Mouse (Mus musculus): ENCODE measurements around the gene Kifc3. TPM values are rescaled to one million over a fixed set of nuclear protein-coding genes. Genes with fewer than 3 reads are reported as not detected.

Gene Kifc3
- total RNA-seq, 4 experiments from 2014 or later = 165 to 259 (median 182) TPM

- DNase-seq = no peak
These were observed 70.6 kb downstream of the Kifc3 start for GRCm38 (mm10) chr8:95131983-95132382.

DNA sequence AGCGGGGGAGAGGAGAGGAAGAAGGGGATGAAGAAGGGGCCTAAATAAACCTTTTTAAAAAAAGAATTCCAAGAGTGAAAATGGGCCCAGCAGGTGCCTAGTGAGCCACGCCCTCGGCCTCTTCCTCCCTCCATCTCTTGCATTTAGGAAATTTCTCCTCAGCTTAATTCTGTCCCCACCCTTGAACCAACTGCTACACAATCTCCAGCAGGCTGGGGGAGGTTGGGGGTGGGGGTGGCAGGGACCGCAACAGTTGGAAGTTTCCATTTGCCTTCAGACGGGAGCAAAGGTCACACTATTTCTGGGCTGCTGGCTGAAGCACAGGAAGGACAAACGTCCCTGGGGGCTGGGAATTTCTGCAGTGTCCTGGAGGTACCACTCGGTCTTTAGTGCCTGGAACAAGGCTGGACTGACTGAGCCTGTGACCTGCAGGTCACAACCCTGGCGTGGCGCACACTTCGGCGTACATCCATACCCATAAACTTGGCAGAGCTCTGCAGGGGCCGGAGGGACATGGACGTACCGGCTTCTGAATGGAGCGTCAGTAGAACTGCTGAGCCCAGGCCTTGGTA, 71.6 kb downstream of the Kifc3 start:
- no peak for DNase-seq

GRCm38 (mm10) chr8:95128750-95129260, 73.8 kb downstream of the Kifc3 start:
- no peak for DNase-seq

- no peak for DNase-seq
These were observed 75.0 kb downstream of the Kifc3 start for GRCm38 (mm10) chr8:95127658-95128057.

GRCm38 (mm10) chr8:95126497-95126896, 76.1 kb downstream of the Kifc3 start:
- no peak for DNase-seq

GRCm38 (mm10) chr8:95123455-95123854, 79.2 kb downstream of the Kifc3 start:
- DNase-seq = no peak

- DNase-seq = no peak
These were observed 88.9 kb downstream of the Kifc3 start for GRCm38 (mm10) chr8:95113750-95114149.

DNA sequence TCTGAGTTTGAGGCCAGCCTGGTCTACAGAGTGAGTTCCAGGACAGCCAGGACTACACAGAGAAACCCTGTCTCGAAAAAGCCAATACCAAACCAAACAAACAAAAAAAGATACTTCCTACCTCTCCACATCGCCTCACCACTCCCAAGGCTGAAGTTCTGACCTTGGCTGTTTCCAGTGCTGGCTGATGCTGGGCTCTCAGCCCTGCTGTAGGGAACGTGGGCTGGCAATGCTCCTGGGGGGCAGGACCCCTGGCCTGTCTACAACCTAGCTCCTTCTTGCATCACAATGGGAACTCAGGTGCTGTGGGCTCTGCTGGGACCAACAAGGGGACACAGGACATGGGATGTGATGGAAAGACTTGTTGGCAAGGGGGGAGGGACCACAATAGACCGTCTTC, 89.5 kb downstream of the Kifc3 start:
- DNase-seq = no peak

DNA sequence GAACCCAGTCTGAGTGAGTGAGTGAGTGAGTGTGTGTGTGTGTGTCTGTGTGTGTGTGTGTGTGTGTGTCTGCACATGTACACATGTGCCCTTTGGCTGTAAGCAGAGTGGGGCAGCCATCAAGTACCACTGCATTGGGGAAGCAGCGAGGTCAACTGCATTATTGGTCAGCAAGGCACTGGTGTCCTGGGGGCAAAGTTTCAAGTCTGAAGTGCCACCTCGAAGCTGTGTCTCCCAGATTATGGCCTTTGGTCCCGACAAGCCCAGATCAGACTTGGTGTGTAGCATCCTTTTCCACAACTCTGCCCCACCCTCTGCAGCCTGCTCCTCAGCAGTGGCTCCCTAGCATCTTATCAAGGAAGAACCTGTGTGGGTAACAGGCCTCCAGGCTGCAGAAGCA, 90.0 kb downstream of the Kifc3 start:
- DNase-seq = no peak

DNA sequence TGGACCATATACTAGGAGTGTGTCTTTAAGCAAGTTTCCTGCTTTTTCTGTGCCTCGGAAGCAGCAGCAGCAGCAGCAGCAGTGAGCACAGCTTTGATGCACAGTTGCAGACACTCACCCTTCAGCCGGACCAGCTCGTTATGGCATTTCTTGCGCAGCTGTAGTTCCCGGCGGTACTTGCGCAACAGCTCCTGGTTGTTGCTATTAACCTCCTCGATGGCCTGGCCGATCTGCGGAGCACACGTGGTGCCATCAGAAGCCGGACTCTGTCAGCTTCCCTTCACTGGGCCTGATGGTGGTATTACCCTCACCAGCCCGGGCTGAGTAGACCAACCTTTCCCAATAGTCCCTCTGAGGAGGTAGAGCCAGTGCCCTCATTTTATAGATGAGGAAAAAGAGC, 95.3 kb downstream of the Kifc3 start:
- no peak for DNase-seq

DNA sequence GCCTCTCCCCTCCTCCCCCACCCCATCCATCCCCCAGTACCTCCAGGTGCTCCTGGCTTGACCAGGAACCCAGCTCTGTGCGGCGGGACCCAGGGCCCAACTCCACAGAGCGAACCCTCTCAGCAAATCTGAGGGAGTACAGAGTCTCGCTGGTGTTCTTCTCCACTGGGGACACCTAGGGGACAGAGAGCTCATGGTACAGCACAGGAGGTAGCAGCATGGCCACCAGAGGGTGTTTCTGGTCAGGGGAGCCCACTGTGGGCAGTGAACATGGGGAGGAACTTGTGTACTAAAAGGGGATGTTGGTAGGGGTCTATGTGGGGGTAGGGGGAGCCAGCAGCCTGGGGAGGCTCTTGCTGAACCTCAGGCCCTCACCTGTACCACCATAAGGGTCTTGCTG, 100.6 kb downstream of the Kifc3 start:
- DNase-seq = no peak

GRCm38 (mm10) chr8:95099009-95099408, 103.6 kb downstream of the Kifc3 start:
- DNase-seq = peak; percentile 76

GRCm38 (mm10) chr8:95093574-95093973, 109.0 kb downstream of the Kifc3 start:
- DNase-seq = no peak

DNA sequence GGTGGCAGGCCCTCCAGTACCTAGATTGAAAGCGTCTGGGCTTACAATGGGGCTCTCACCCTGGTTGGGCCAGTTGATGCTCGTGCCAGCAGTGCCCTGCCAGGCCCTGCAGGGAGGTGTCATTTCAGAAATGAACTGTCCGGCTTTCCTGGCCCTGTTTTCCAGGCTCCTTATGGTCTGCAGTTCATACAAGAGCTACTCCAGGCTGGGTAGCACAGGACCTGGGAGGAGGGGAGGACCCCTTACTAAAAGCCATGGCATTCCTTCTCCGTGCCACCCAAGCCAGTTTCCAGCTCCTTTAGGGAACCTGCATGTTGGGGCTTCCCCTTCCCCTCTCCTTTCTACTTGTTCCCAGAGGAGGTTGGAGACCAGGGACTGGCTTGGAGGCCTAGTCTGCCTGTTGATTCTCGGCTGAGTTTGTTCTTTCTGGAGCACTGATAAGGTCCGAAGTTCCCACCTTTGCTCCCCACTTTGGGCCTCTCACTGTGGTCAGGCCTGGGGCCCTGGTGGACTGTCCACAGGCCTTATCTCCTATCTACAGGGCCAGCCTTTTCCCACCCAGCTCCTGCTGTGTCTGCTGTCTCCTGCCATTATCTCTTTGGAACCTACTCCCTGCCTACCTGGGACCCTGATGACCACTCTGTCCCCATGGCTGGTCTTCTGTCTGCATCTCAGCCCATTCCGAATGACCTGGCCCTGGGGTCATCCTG, 117.0 kb downstream of the Kifc3 start:
- DNase-seq = no peak

DNA sequence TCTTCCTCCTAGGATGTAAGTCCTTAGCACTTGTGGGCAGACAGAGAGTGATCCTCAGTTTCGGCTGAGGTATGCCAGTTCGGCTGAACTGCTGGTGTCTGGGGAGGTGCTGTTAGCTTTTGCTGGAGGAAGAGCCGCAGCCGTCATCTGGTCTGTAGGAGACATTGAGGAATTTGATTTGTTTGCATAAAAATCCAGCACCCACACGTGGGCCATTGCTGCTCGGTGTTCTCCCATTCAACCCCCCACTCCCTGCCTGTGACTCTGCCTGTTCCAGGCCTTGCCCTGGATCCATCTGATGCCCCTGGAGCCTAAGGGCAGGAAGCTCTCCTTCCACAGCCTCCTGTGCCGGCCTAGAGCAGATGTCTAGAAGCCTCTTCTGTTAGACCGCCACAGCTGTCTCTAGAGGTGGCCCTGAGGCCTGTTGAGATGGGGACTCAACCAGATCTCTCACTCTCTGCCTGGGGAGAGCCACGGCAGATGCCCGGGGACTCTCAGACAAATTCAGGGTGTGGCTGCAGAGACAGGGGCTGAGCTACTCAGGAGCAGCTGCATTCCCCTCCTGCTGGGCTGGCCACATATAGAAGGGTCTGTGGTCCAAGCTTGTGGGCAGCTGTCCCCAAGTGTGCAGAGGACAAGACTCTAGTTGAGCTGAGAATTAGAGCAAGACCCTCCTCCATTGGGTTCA, 117.7 kb downstream of the Kifc3 start:
- no peak for DNase-seq

GRCm38 (mm10) chr8:95084261-95084660, 118.4 kb downstream of the Kifc3 start:
- DNase-seq = no peak

DNA sequence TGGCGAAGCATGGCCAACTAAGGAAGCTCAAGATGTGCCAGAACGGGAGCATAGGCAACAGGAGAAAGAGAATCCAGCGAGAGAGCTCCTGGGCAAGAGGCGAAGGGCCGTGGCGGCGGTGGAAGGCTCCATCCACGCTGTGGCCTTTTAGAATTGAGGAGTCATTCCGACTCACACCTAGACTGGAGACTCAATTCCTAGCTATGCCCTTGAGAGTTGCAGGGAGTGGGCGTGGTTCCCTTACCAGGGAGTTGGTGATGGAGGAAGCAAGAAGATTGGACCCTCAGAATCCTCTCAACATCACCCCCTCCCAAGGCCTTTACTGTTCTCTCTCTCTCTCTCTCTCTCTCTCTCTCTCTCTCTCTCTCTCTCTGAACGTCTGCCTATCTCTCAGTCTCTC, 121.0 kb downstream of the Kifc3 start:
- DNase-seq = no peak

GRCm38 (mm10) chr8:95080381-95081341, 122.0 kb downstream of the Kifc3 start, which contains the start of gene Katnb1:
Gene Katnb1, plus strand, starts transcription at chr8:95081186.
- DNase-seq = peak; percentile 99

DNA sequence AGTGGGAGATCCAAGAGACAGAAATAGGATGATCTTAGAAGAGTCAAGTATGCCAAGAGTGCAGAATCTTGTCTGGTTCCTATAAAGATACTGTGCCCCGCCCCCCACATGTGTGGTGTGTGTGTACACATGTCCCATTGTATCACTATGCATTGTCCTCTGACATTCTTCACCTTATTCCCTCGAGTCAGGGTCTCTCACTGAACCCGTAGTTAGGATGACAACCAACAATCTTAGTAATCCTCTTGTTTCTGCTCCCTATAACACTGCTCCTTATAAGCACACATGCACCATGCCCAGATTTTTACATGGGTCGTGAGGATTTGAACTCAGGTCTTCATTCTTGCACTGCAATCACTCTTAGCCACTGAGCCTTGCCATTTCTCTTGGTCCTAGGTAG, 123.3 kb downstream of the Kifc3 start:
- no peak for DNase-seq

DNA sequence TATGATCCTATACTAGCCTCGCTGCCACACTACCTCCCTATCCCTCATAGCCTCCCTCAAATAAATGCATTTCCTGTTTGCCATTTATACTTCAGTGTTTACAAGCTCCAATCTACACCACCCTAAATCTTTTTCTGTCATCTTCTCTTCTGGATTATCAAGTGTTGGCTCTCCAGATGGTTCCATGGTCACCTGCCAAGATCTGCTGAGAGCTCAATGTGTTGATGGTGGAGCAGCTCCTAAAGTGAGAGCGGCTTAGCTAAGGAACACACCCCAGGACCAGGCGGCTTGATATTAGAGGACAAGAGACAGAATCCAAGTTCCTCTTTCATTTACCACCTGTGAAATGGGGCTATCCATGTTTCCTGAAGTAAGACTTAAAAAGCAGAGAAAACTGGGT, 124.6 kb downstream of the Kifc3 start:
- no peak for DNase-seq

GRCm38 (mm10) chr8:95076151-95076550, 126.5 kb downstream of the Kifc3 start:
- no peak for DNase-seq

GRCm38 (mm10) chr8:95075504-95075903, 127.1 kb downstream of the Kifc3 start:
- no peak for DNase-seq

All from adrenal gland, adult 8-10 months (tissue).